Comparison of ENCODE assay signal across 8 mouse cellular contexts in genomic region chr8:126929607-126930161, GRCm38 (mm10). TPM values are rescaled to one million over a fixed set of nuclear protein-coding genes. Genes with fewer than 3 reads are reported as not detected.
DNase-seq lines count a peak whose midpoint lies in the region; ATAC-seq and TF ChIP-seq lines count a peak whose summit lies in the region.

No protein-coding gene starts in this region.

- TF ChIP-seq POLR2A in myocyte (IDR thresholded peaks at IDR 0.05; ENCODE audit: insufficient read length, low read depth) = no peak

- no peaks in the 10 kb centered on the region; the same call in 1 of the 2 replicates for H3K36me3 ChIP-seq in forebrain, embryonic 11.5 days (ENCODE audit: control insufficient read depth, insufficient read depth, low read length)
- peaks cover 29% of the 10 kb centered on the region for H3K36me3 ChIP-seq in liver, embryonic 11.5 days (ENCODE audit: control insufficient read depth, insufficient read depth, low read length)
- peaks cover 34% of the 10 kb centered on the region for H3K36me3 ChIP-seq in myocyte (ENCODE audit: control insufficient read depth, insufficient read depth)

- H3ac ChIP-seq in myocyte (ENCODE audit: control insufficient read depth, insufficient read length) = no peak overlapping the region

- peak; percentile 44 for ATAC-seq in forebrain, embryonic 11.5 days (replicated peaks; ENCODE audit: low FRiP score)
- ATAC-seq in liver, embryonic 11.5 days (replicated peaks; ENCODE audit: low FRiP score) = peak; percentile 22; the same call in 1 of the 2 replicates

- DNase-seq in urinary bladder, postnatal 25 days (ENCODE audit: low spot score) = peak; percentile 55
- no peak for DNase-seq in urinary bladder, adult 18-20 months (ENCODE audit: low spot score in 2 of 2)
- peak; percentile 87 for DNase-seq in c-Kit-positive CD71-negative TER-119-negative erythroid progenitor cells, embryonic 14.5 days (ENCODE audit: low read depth)
- peak; percentile 68 for DNase-seq in forebrain, embryonic 11.5 days (ENCODE audit: low spot score)
- peak; percentile 89 for DNase-seq in induced T-regulatory cell, adult 2 months (ENCODE audit: low read depth)
- DNase-seq in liver, embryonic 11.5 days (ENCODE audit: low spot score) = peak; percentile 62
- peak; percentile 31 to 52 for DNase-seq in thymus, postnatal 36 days

- H3K4me3 ChIP-seq in forebrain, embryonic 11.5 days (ENCODE audit: low read depth, low read length) = no peak overlapping the region
- no peak overlapping the region for H3K4me3 ChIP-seq in liver, embryonic 11.5 days (ENCODE audit: low read depth, low read length)
- H3K4me3 ChIP-seq in myocyte = no peak overlapping the region

- WGBS in forebrain, embryonic 11.5 days = 83% methylated on average over 3 of the region's 3 CpGs
- 68% methylated on average over 3 of the region's 3 CpGs for WGBS in liver, embryonic 11.5 days

- no peak overlapping the region for H3K4me2 ChIP-seq in forebrain, embryonic 11.5 days (ENCODE audit: low read depth, low read length, severe bottlenecking)
- H3K4me2 ChIP-seq in liver, embryonic 11.5 days = no peak overlapping the region
- H3K4me2 ChIP-seq in myocyte (ENCODE audit: low read depth) = no peak overlapping the region

- H3K27ac ChIP-seq in forebrain, embryonic 11.5 days (ENCODE audit: low read depth, low read length) = no peak overlapping the region
- 0 out of 2 replicates have a peak overlapping the region, but pooled peaks have one; percentile 22 for H3K27ac ChIP-seq in liver, embryonic 11.5 days (ENCODE audit: low read depth, low read length)

- no peaks in the 10 kb centered on the region for H3K79me2 ChIP-seq in myocyte (ENCODE audit: control insufficient read depth, insufficient read depth)

- no peak overlapping the region for H3K9ac ChIP-seq in forebrain, embryonic 11.5 days (ENCODE audit: low read length)
- no peak overlapping the region for H3K9ac ChIP-seq in liver, embryonic 11.5 days (ENCODE audit: low read depth, low read length)

- no peaks in the 10 kb centered on the region for H3K9me3 ChIP-seq in forebrain, embryonic 11.5 days (ENCODE audit: control insufficient read depth, low read length)
- H3K9me3 ChIP-seq in liver, embryonic 11.5 days (ENCODE audit: control insufficient read depth, low read length) = no peaks in the 10 kb centered on the region

- no peaks in the 10 kb centered on the region for H3K27me3 ChIP-seq in forebrain, embryonic 11.5 days (ENCODE audit: control insufficient read depth, insufficient read depth, low read length)
- H3K27me3 ChIP-seq in liver, embryonic 11.5 days (replicated peaks; ENCODE audit: control insufficient read depth, insufficient read depth, low read length) = no peaks in the 10 kb centered on the region
- no peaks in the 10 kb centered on the region for H3K27me3 ChIP-seq in myocyte (ENCODE audit: control insufficient read depth, insufficient read depth, insufficient read length)

- H3K4me1 ChIP-seq in forebrain, embryonic 11.5 days (replicated peaks; ENCODE audit: control insufficient read depth, insufficient read depth, low read length) = no peaks in the 10 kb centered on the region
- peaks cover 2% of the 10 kb centered on the region for H3K4me1 ChIP-seq in liver, embryonic 11.5 days (replicated peaks; ENCODE audit: control insufficient read depth, insufficient read depth, low read length)

TF ChIP-seq in myocyte, 11 proteins besides CTCF, POLR2A, EP300 and RAD21:
- TF ChIP-seq POLR2AphosphoS2 (IDR thresholded peaks at IDR 0.05; ENCODE audit: insufficient read length, low read depth) (peak; percentile 60), TCF3 (IDR thresholded peaks at IDR 0.05; ENCODE audit: insufficient read length, low read depth) (no peak)

RNA-seq across cellular contexts. Expression of gene Tomm20, which starts 16.0 kb away (rescaled TPM):
- polyA plus RNA-seq in forebrain, embryonic 11.5 days (2014; fragmentation: Nextera tagmentation; extraction: Ambion mirVana) = 219 and 231 TPM in 2 replicates
- 359 and 372 TPM in 2 replicates for polyA plus RNA-seq in liver, embryonic 11.5 days (2014; fragmentation: Nextera tagmentation; extraction: Ambion mirVana)
- polyA plus RNA-seq in myocyte (2012; fragmentation: generic; extraction: Trizol) = 327 TPM

RNA-seq across cellular contexts. Expression of gene Rbm34, which starts 41.2 kb away (rescaled TPM):
- 29.8 and 31.1 TPM in 2 replicates for polyA plus RNA-seq in forebrain, embryonic 11.5 days (2014; fragmentation: Nextera tagmentation; extraction: Ambion mirVana)
- 30.5 and 32.4 TPM in 2 replicates for polyA plus RNA-seq in liver, embryonic 11.5 days (2014; fragmentation: Nextera tagmentation; extraction: Ambion mirVana)
- 4.9 TPM for polyA plus RNA-seq in myocyte (2012; fragmentation: generic; extraction: Trizol)

Comparison
In these comparisons a context has a peak if more than half of its experiments do, and no peak if none do; other contexts are left out.
1. DNase-seq: peak in urinary bladder, postnatal 25 days (single experiment), c-Kit-positive CD71-negative TER-119-negative erythroid progenitor cells, embryonic 14.5 days (single experiment), forebrain, embryonic 11.5 days (single experiment), induced T-regulatory cell, adult 2 months (single experiment), liver, embryonic 11.5 days (single experiment) and thymus, postnatal 36 days (2 of 2); none in urinary bladder, adult 18-20 months (0 of 2).